Mouse (Mus musculus): Measurements from ENCODE around the gene Dnajb3. TPM values are rescaled to one million over a fixed set of nuclear protein-coding genes. Genes with fewer than 3 reads are reported as not detected.

Gene Dnajb3
- polyA plus RNA-seq, 2 experiments = 7.9 to 9.4 TPM

GRCm38 (mm10) chr1:88216551-88216950 lies 11.0 kb upstream of the Dnajb3 start:
- Histone ChIP-seq H3K4me2 (ENCODE audit: low read depth) (no peak overlapping the region), H3K9me3 (ENCODE audit: control insufficient read depth, low read length) (peaks cover 25% of the 10 kb centered on the region), H3K9ac (replicated peaks) (no peak overlapping the region), H3K36me3 (replicated peaks; ENCODE audit: control insufficient read depth, insufficient read depth, low read depth) (no peaks in the 10 kb centered on the region), H3K27me3 (ENCODE audit: control insufficient read depth, insufficient read depth, low read length) (no peaks in the 10 kb centered on the region), H3K4me1 (replicated peaks; ENCODE audit: control insufficient read depth in 2 of 2, insufficient read depth in 2 of 2, low read length in 1 of 2) (no peaks in the 10 kb centered on the region), H3K27ac (no peak overlapping the region), H3K4me3 (ENCODE audit: insufficient read depth in 1 of 2, low read depth in 2 of 2, low read length in 2 of 2) (no peak overlapping the region)
- TF ChIP-seq CTCF (IDR thresholded peaks at IDR 0.05; ENCODE audit: low read depth) (no peak), EP300 (IDR thresholded peaks at IDR 0.05; ENCODE audit: low read depth) (no peak)
- no peak for DNase-seq (ENCODE audit: low read depth in 3 of 3, low spot score in 3 of 3)
- no peak for ATAC-seq (ENCODE audit: insufficient read depth)
- WGBS (ENCODE audit: insufficient replicate concordance) = 44% methylated on average over 2 of the region's 2 CpGs

GRCm38 (mm10) chr1:88215466-88216380 lies 10.1 kb upstream of the Dnajb3 start:
- H3K9me3 ChIP-seq (ENCODE audit: control insufficient read depth, low read length) = peaks cover 26% of the 10 kb centered on the region
- no peak overlapping the region for H3K4me2 ChIP-seq (ENCODE audit: low read depth)
- no peak overlapping the region for H3K4me3 ChIP-seq (ENCODE audit: insufficient read depth in 1 of 2, low read depth in 2 of 2, low read length in 2 of 2)
- H3K27me3 ChIP-seq (ENCODE audit: control insufficient read depth, insufficient read depth, low read length) = no peaks in the 10 kb centered on the region
- no peak overlapping the region for H3K27ac ChIP-seq
- no peak for TF ChIP-seq CTCF (IDR thresholded peaks at IDR 0.05; ENCODE audit: low read depth)
- no peak for TF ChIP-seq EP300 (IDR thresholded peaks at IDR 0.05; ENCODE audit: low read depth)
- 54% methylated on average over 10 of the region's 10 CpGs for WGBS (ENCODE audit: insufficient replicate concordance)
- ATAC-seq (ENCODE audit: insufficient read depth) (no peak), DNase-seq (ENCODE audit: low read depth in 3 of 3, low spot score in 3 of 3) (no peak)
- no peak overlapping the region for H3K9ac ChIP-seq (replicated peaks)
- H3K36me3 ChIP-seq (replicated peaks; ENCODE audit: control insufficient read depth, insufficient read depth, low read depth) = no peaks in the 10 kb centered on the region
- no peaks in the 10 kb centered on the region for H3K4me1 ChIP-seq (replicated peaks; ENCODE audit: control insufficient read depth in 2 of 2, insufficient read depth in 2 of 2, low read length in 1 of 2)

GRCm38 (mm10) chr1:88214462-88214952 lies 8.9 kb upstream of the Dnajb3 start:
- Histone ChIP-seq H3K27ac (no peak overlapping the region), H3K36me3 (replicated peaks; ENCODE audit: control insufficient read depth, insufficient read depth, low read depth) (no peaks in the 10 kb centered on the region), H3K4me3 (ENCODE audit: insufficient read depth in 1 of 2, low read depth in 2 of 2, low read length in 2 of 2) (no peak overlapping the region), H3K4me1 (replicated peaks; ENCODE audit: control insufficient read depth in 2 of 2, insufficient read depth in 2 of 2, low read length in 1 of 2) (no peaks in the 10 kb centered on the region), H3K9me3 (ENCODE audit: control insufficient read depth, low read length) (peaks cover 26% of the 10 kb centered on the region), H3K27me3 (ENCODE audit: control insufficient read depth, insufficient read depth, low read length) (no peaks in the 10 kb centered on the region), H3K4me2 (ENCODE audit: low read depth) (no peak overlapping the region), H3K9ac (replicated peaks) (no peak overlapping the region)
- no peak for DNase-seq (ENCODE audit: low read depth in 3 of 3, low spot score in 3 of 3)
- ATAC-seq (ENCODE audit: insufficient read depth) = no peak
- 50% methylated on average over 2 of the region's 2 CpGs for WGBS (ENCODE audit: insufficient replicate concordance)
- TF ChIP-seq CTCF (IDR thresholded peaks at IDR 0.05; ENCODE audit: low read depth) = no peak
- TF ChIP-seq EP300 (IDR thresholded peaks at IDR 0.05; ENCODE audit: low read depth) = no peak

GRCm38 (mm10) chr1:88213766-88214461 lies 8.3 kb upstream of the Dnajb3 start:
- TF ChIP-seq CTCF (IDR thresholded peaks at IDR 0.05; ENCODE audit: low read depth) (no peak), EP300 (IDR thresholded peaks at IDR 0.05; ENCODE audit: low read depth) (no peak)
- Histone ChIP-seq H3K4me2 (ENCODE audit: low read depth) (no peak overlapping the region), H3K9ac (replicated peaks) (no peak overlapping the region), H3K9me3 (ENCODE audit: control insufficient read depth, low read length) (peaks cover 26% of the 10 kb centered on the region), H3K27me3 (ENCODE audit: control insufficient read depth, insufficient read depth, low read length) (no peaks in the 10 kb centered on the region), H3K27ac (no peak overlapping the region), H3K36me3 (replicated peaks; ENCODE audit: control insufficient read depth, insufficient read depth, low read depth) (no peaks in the 10 kb centered on the region), H3K4me1 (replicated peaks; ENCODE audit: control insufficient read depth in 2 of 2, insufficient read depth in 2 of 2, low read length in 1 of 2) (no peaks in the 10 kb centered on the region), H3K4me3 (ENCODE audit: insufficient read depth in 1 of 2, low read depth in 2 of 2, low read length in 2 of 2) (no peak overlapping the region)
- 59% methylated on average over 2 of the region's 2 CpGs for WGBS (ENCODE audit: insufficient replicate concordance)
- ATAC-seq (ENCODE audit: insufficient read depth) = 0 out of 2 replicates have a peak, but pooled peaks have one; percentile 7
- peak in 1 of 3 experiments; percentile 14 for DNase-seq (ENCODE audit: low read depth in 3 of 3, low spot score in 3 of 3)

GRCm38 (mm10) chr1:88213061-88213460 lies 7.5 kb upstream of the Dnajb3 start:
- Histone ChIP-seq H3K9me3 (ENCODE audit: control insufficient read depth, low read length) (peaks cover 26% of the 10 kb centered on the region), H3K4me2 (ENCODE audit: low read depth) (no peak overlapping the region), H3K36me3 (replicated peaks; ENCODE audit: control insufficient read depth, insufficient read depth, low read depth) (no peaks in the 10 kb centered on the region), H3K27ac (no peak overlapping the region), H3K4me3 (ENCODE audit: insufficient read depth in 1 of 2, low read depth in 2 of 2, low read length in 2 of 2) (no peak overlapping the region), H3K27me3 (ENCODE audit: control insufficient read depth, insufficient read depth, low read length) (no peaks in the 10 kb centered on the region), H3K9ac (replicated peaks) (no peak overlapping the region), H3K4me1 (replicated peaks; ENCODE audit: control insufficient read depth in 2 of 2, insufficient read depth in 2 of 2, low read length in 1 of 2) (peaks cover 5 to 6% of the 10 kb centered on the region in 2 experiments)
- DNase-seq (ENCODE audit: low read depth in 3 of 3, low spot score in 3 of 3) (peak in 1 of 3 experiments; percentile 6), ATAC-seq (ENCODE audit: insufficient read depth) (no peak)
- whole genome bisulfite sequencing (ENCODE audit: insufficient replicate concordance) = 51% methylated on average over 1 of the region's 1 CpGs
- no peak for TF ChIP-seq EP300 (IDR thresholded peaks at IDR 0.05; ENCODE audit: low read depth)
- no peak for TF ChIP-seq CTCF (IDR thresholded peaks at IDR 0.05; ENCODE audit: low read depth)

Data from liver, embryonic 14.5 days (tissue).